Mouse (Mus musculus) spleen, adult 18-20 months (tissue): ENCODE measurements at regions not wholly inside any gene's neighbourhood (a gene's known extent, or its start where the extent isn't known, plus 50 kb on each side); places are given as distances from the start of the nearest gene placed in this dataset.

ENCODE experiments used
- DNase-seq, 2 experiments: peaks; one replicate each; pipeline ENCODE4 v3.0.0; 2022; ENCODE audit warnings: mixed read lengths in 2 of 2

DNA sequence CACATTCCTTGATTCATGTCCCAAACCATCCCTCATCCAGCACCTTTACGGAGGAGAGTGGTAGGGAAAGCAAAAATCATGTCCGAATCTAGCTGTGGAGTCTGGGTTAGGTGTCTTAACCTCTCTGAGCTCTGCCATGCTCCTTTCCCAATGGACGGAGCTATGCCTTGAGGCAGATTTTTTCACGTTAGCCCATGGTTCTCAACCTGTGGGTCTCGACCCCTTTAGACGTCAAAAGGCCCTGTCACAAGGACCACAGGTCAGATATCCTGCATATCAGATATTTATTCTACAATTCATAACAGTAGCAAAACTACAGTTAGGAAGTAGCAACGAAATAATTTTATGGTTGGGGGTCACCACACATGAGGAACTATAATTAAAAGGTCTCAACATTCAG lies 198.1 kb downstream of the Cdc5l start:
- DNase-seq, result no peak

DNA sequence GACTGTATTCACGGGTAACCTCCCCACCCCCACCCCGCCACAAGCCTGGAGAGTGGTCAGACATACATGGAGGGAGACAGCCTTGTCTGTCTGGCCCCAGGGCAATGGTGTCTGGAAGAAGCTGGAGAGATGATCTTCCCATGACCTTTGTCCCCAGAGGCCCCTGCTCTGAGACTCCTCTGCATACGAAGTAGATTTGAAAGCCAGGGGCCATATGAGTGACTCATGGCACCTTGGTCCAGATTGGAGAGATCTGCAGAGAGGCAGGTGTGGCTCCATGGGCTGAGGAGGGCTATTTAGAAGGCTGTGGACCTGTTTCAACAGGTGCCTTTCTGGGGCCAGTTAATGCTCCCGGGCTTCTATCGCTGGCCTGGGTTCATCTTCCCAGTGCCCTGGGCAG lies 200.7 kb downstream of the Cdc5l start:
- no peak for DNase-seq

DNA sequence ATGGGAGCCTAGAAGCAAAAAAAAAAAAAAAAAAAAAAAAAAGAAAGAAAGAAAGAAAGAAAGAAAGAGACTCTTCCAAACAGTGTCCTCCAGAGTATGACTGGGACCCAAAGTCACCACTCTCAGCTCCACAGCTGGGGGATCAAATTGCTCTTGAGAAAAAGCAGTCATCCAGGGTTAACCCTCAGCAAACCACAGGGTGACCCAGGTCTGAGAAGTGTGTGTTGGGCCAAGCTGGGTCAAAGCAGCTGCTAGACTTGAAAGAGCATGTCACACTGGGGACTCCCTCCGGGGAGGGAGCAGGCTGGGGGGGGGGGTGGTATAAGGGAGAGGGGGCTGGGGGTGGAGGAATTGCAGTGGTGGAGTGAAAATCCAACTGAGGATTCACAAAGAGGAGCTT lies 206.3 kb downstream of the Cdc5l start:
- no peak for DNase-seq

GRCm38 (mm10) chr17:45226486-45226885 lies 207.1 kb downstream of the Cdc5l start:
- DNase-seq, result no peak

DNA sequence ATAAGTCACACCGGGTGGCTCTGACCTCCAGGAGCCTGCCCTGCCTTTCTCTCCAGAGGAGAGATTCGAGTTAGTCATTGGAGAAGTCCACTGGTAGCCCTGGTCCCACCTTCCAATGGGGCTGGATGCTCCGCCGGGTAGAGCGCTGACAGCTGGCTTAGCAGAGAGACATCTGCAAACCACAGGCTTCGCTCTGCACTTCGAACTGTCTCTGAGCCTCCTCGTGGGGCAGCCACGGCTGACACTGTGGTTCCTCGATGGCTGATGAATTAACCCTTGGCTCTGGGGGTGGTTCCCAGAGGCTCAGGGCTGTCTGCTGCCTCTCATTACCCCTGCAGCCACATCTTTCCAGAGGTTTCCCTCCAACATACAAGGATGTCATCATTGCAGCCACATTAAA lies 211.9 kb downstream of the Cdc5l start:
- DNase-seq, result no peak

DNA sequence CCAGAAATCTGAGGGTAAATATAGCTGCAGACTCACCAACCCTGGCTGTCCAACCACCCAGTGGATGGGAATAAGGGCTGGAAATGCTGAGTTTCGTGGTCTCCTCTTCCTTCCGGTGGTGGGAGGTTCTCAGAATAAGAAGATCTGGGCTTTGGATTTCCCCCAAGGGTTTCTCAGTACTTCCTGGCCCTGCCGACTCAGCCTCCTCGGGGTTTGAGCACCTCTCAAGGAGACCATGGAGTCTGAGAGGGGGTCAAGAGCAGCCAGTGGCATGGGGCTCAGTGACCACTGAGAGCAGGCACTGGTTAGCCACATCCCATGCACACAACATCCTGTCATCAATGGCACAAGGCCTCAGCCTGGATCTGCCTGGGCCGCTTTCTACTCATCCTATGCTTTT lies 216.4 kb downstream of the Cdc5l start:
- DNase-seq, result no peak

GRCm38 (mm10) chr17:45215067-45216049 lies 218.2 kb downstream of the Cdc5l start:
- DNase-seq, result no peak

GRCm38 (mm10) chr17:45210984-45211383 lies 222.6 kb downstream of the Cdc5l start:
- DNase-seq, result no peak

- no peak for DNase-seq
Observed at GRCm38 (mm10) chr17:45209387-45209663, 224.2 kb downstream of the Cdc5l start.

- DNase-seq, result no peak
Observed at GRCm38 (mm10) chr17:45208596-45209386, 224.7 kb downstream of the Cdc5l start.

GRCm38 (mm10) chr17:45195779-45196178 lies 237.8 kb downstream of the Cdc5l start:
- DNase-seq, result no peak

DNA sequence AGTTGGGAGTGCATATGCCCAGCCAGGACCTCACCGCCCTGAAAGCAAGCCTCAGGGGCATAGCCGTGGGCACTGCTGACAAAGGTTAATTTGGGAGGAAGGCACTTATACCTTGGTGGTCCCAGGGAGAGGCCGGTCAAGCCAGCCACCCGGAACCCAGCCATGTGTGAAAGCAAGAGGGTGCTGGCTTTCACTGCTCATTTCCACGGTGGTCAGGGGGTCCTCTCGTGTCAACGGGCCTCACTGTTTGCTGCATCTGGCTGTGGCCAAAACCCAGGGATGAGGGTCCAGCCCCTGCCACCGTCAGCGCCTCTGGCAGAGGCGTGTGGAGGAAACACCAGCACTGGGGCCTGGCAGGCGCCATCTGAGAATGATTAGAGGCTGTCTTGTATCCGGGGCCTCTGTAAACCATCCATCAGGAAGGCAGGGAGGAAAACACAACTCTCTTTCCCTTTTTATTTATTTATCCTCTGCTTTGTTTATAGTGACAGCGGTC lies 238.7 kb downstream of the Cdc5l start:
- no peak for DNase-seq

GRCm38 (mm10) chr17:45193456-45194025 lies 240.0 kb downstream of the Cdc5l start:
- no peak for DNase-seq

DNA sequence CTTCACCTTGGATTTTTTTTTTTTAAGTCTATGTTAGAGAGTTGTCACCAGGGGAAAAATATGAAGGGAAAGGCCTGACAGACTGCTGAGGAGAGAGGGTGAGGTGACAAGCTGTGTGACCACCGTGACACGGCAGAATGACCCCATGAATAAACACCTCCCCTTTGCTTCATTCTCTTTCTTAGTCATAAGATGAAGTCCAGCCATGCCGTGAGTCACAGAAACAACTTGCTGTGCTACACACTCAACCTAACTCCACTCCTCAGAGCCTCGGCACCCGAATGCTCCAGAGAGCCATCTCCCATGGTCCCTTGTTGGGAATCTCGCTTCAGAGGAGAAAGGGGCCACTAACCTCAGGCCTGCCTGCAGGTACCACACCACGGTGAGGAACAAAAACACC lies 246.1 kb downstream of the Cdc5l start:
- no peak for DNase-seq

- no peak for DNase-seq
Observed at GRCm38 (mm10) chr17:45176340-45176739, 257.2 kb downstream of the Cdc5l start.

DNA sequence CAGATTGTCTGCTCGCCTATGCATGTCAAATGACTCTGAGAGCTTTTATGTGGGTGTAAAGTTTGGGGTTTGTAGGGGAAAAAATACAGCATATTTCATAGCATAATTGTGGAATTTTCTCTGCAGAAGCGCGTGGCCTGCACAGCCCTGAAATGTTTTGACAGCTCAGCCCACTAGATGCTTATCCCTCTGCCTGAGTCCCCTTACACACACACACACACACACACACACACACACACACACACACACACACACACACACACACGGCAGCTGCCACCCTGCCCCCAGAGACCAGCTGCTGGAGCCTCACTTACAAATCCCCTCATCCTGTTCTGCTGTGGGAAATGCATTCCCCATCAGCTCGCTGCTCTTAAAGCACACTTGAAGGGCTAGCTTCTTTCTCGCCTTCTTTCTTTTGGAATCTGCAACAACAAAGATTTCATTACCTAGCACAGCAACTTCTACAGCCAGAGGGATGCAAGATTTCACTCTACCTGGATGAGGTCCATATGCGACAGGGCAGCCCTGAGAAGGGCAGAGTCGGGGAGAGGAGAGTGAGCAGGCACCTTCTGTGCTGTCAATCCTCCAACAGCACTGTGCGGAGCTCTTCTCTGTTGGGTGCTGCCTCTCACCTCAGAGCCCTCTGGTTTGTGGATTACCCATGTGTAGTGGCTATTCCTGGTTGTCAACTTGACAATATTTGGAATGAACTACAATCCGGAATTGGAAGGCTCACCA lies 264.1 kb downstream of the Cdc5l start:
- no peak for DNase-seq
